Mouse (Mus musculus) heart, postnatal 10 days (tissue): ENCODE measurements at regions not wholly inside any gene's neighbourhood (a gene's known extent, or its start where the extent isn't known, plus 50 kb on each side); places are given as distances from the start of the nearest gene placed in this dataset.
A peak's percentile ranks its signal among the peaks of the same experiment; 100 is the strongest.

Source experiments
- DNase-seq, 2 experiments: peaks; one replicate each; pipeline ENCODE4 v3.0.0; 2021
- intact Hi-C: fragments of 180-260 bp; cut with DNase I; formaldehyde crosslinking; loops from one replicate; pipeline ENCODE4 v1.15.1; 2025

- DNase-seq = no peak
- intact Hi-C loops = no loop called here
Observed at GRCm38 (mm10) chr12:109272101-109272500, 180.5 kb upstream of the Dlk1 start.

GRCm38 (mm10) chr12:109314850-109315249 lies 137.8 kb upstream of the Dlk1 start:
- DNase-seq = no peak
- intact Hi-C loops = no loop called here

- no peak for DNase-seq
- intact Hi-C loops = no loop called here
Observed at GRCm38 (mm10) chr12:109325986-109326385, 126.6 kb upstream of the Dlk1 start.

GRCm38 (mm10) chr12:109371327-109371726 lies 81.3 kb upstream of the Dlk1 start:
- DNase-seq = no peak
- intact Hi-C loops = no loop called here

GRCm38 (mm10) chr12:109385794-109386193 lies 66.8 kb upstream of the Dlk1 start:
- intact Hi-C loops = no loop called here
- DNase-seq = no peak

GRCm38 (mm10) chr12:109388791-109389190 lies 63.8 kb upstream of the Dlk1 start:
- intact Hi-C loops = no loop called here

GRCm38 (mm10) chr12:109390388-109390920 lies 62.2 kb upstream of the Dlk1 start:
- intact Hi-C loops = no loop called here
- DNase-seq = no peak

More at GRCm38 (mm10) chr12:109388791-109389190, 63.8 kb upstream of the Dlk1 start:
- no peak for DNase-seq

- intact Hi-C loops = no loop called here
- DNase-seq = no peak
Observed at GRCm38 (mm10) chr12:109390978-109391377, 61.6 kb upstream of the Dlk1 start.

GRCm38 (mm10) chr12:109393326-109393725 lies 59.3 kb upstream of the Dlk1 start:
- intact Hi-C loops = loop anchor here (1.0 to 2.0 kb wide), 2 partner anchors 441 to 490 kb away; no protein-coding TSS in a partner anchor

GRCm38 (mm10) chr12:109393795-109394194 lies 58.8 kb upstream of the Dlk1 start:
- intact Hi-C loops = loop anchor here (1.0 to 2.0 kb wide), 2 partner anchors 441 to 490 kb away; no protein-coding TSS in a partner anchor
- peak; percentile 79 to 88 for DNase-seq

More at GRCm38 (mm10) chr12:109393326-109393725, 59.3 kb upstream of the Dlk1 start:
- no peak for DNase-seq

- no peak for DNase-seq
- intact Hi-C loops = no loop called here
Observed at GRCm38 (mm10) chr12:109394396-109394795, 58.2 kb upstream of the Dlk1 start.

- no peak for DNase-seq
- intact Hi-C loops = no loop called here
Observed at GRCm38 (mm10) chr12:109396614-109397013, 56.0 kb upstream of the Dlk1 start.

GRCm38 (mm10) chr12:109397175-109398058 lies 55.2 kb upstream of the Dlk1 start:
- no peak for DNase-seq
- intact Hi-C loops = no loop called here

- intact Hi-C loops = no loop called here
- DNase-seq = no peak
Observed at GRCm38 (mm10) chr12:109398473-109398872, 54.1 kb upstream of the Dlk1 start.

GRCm38 (mm10) chr12:109398951-109399350 lies 53.7 kb upstream of the Dlk1 start:
- intact Hi-C loops = no loop called here
- DNase-seq = no peak

- DNase-seq = no peak
Observed at GRCm38 (mm10) chr12:109399591-109399990, 53.0 kb upstream of the Dlk1 start.

GRCm38 (mm10) chr12:109400041-109400440 lies 52.6 kb upstream of the Dlk1 start:
- intact Hi-C loops = no loop called here
- no peak for DNase-seq

More at GRCm38 (mm10) chr12:109399591-109399990, 53.0 kb upstream of the Dlk1 start:
- intact Hi-C loops = no loop called here

- intact Hi-C loops = no loop called here
- DNase-seq = no peak
Observed at GRCm38 (mm10) chr12:109400936-109401586, 51.6 kb upstream of the Dlk1 start.

GRCm38 (mm10) chr12:109401696-109402095 lies 50.9 kb upstream of the Dlk1 start:
- intact Hi-C loops = no loop called here
- DNase-seq = no peak

- DNase-seq = peak; percentile 61 to 71
- intact Hi-C loops = no loop called here
Observed at GRCm38 (mm10) chr12:109402226-109402625, 50.4 kb upstream of the Dlk1 start.
